ENCODE assay signal across 24 mouse cellular contexts in the genomic region with DNA sequence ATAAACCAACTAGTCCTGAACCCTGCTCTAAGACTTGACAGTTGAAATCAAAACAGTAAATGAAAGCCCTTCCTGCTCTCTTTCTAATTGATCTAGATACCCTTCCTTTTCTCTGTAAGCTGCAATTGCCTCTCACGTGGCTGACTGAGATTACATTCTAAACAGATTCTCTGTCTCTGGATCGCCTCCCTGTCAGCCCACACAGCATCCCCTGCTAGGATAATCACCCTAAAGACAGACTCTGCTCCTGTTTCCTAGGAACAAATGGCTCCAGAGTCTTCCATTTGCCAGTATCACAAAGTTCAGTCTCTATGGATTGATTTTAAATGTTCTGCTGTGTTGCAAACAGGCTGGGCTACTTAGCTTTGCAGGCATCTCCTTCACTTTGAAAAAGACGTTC.
DNase-seq lines count a peak whose midpoint lies in the region; ATAC-seq lines count a peak whose summit lies in the region.
"Had no signal": no experiment of that assay in that cellular context is flagged by ENCODE, and none has a peak within 500 bp of the region (broad histone marks: within the 10 kb centered on the region; RNA-seq: fewer than 3 reads in every experiment).

No protein-coding gene starts in this region.

- no peak overlapping the region for H3K4me3 ChIP-seq in midbrain, embryonic 13.5 days (replicated peaks)
- H3K4me3 ChIP-seq: erythroblast, embryonic 14.5 days; heart, adult 2 months; intestine, embryonic 15.5 days; kidney, embryonic 15.5 days; limb, embryonic 10.5 days; megakaryocyte, embryonic 14.5 days; neural tube, embryonic 15.5 days had no signal

- peak; percentile 8 to 30 for DNase-seq in frontal cortex, postnatal 36 days (ENCODE audit: low spot score in 2 of 2)
- DNase-seq in frontal cortex, postnatal 14 days (ENCODE audit: low spot score in 2 of 2): no peak
- DNase-seq in brain, adult 2 months (ENCODE audit: low read depth, low spot score): peak; percentile 81
- peak; percentile 40 to 67 for DNase-seq in layer of hippocampus, adult 18-20 months (ENCODE audit: low spot score in 2 of 2)
- DNase-seq in left cerebral cortex, postnatal 14 days (ENCODE audit: low spot score in 2 of 2): peak; percentile 5 to 14
- no peak for DNase-seq in spleen, postnatal 14 days (ENCODE audit: low spot score in 2 of 2)
- DNase-seq: adrenal gland, postnatal 36 days; B cell, adult 2 months; cerebellum, adult 8-10 months; gastrocnemius, postnatal 10 days; heart, adult 2 months; heart, postnatal 36 days; lung, adult 2 months; spleen, adult 18-20 months had no signal

- intact Hi-C loops in left cerebral cortex, postnatal 14 days (cut with DNase I): no loop called here

- no peak overlapping the region for H3K4me2 ChIP-seq in midbrain, embryonic 13.5 days (replicated peaks)
- H3K4me2 ChIP-seq: hindbrain, embryonic 14.5 days; intestine, embryonic 15.5 days; kidney, embryonic 15.5 days; neural tube, embryonic 15.5 days had no signal

- H3K36me3 ChIP-seq in midbrain, embryonic 13.5 days: no peaks in the 10 kb centered on the region
- H3K36me3 ChIP-seq: intestine, embryonic 15.5 days; kidney, embryonic 15.5 days; limb, embryonic 10.5 days; neural tube, embryonic 15.5 days had no signal

- H3K9ac ChIP-seq in midbrain, embryonic 13.5 days (replicated peaks): no peak overlapping the region
- H3K9ac ChIP-seq: hindbrain, embryonic 14.5 days; intestine, embryonic 15.5 days; kidney, embryonic 15.5 days; neural tube, embryonic 15.5 days had no signal

- no peaks in the 10 kb centered on the region for H3K4me1 ChIP-seq in midbrain, embryonic 13.5 days (replicated peaks)
- H3K4me1 ChIP-seq: intestine, embryonic 15.5 days; kidney, embryonic 15.5 days; limb, embryonic 10.5 days; megakaryocyte, embryonic 14.5 days; neural tube, embryonic 15.5 days had no signal

- peaks cover 6% of the 10 kb centered on the region; the same call in 1 of the 2 replicates for H3K9me3 ChIP-seq in midbrain, embryonic 13.5 days
- H3K9me3 ChIP-seq: intestine, embryonic 15.5 days; kidney, embryonic 15.5 days; limb, embryonic 10.5 days; megakaryocyte, embryonic 14.5 days; neural tube, embryonic 15.5 days had no signal

- ATAC-seq in midbrain, embryonic 13.5 days: no peak
- ATAC-seq: forebrain, embryonic 16.5 days; intestine, embryonic 15.5 days; midbrain, embryonic 16.5 days had no signal

- 24% methylated on average over 3 of the region's 3 CpGs for WGBS in midbrain, embryonic 13.5 days

- H3K27me3 ChIP-seq in midbrain, embryonic 13.5 days: no peaks in the 10 kb centered on the region
- H3K27me3 ChIP-seq: intestine, embryonic 15.5 days; kidney, embryonic 15.5 days; megakaryocyte, embryonic 14.5 days; neural tube, embryonic 15.5 days had no signal

- no peak overlapping the region for H3K27ac ChIP-seq in midbrain, embryonic 13.5 days
- H3K27ac ChIP-seq: heart, adult 2 months; hindbrain, embryonic 14.5 days; intestine, embryonic 15.5 days; kidney, embryonic 15.5 days; limb, embryonic 10.5 days; neural tube, embryonic 15.5 days had no signal

Comparison
In these comparisons a context has a peak if more than half of its experiments do, and no peak if none do; other contexts are left out.
1. DNase-seq: peak in frontal cortex, postnatal 36 days (2 of 2), brain, adult 2 months (single experiment), layer of hippocampus, adult 18-20 months (2 of 2) and left cerebral cortex, postnatal 14 days (2 of 2); none in frontal cortex, postnatal 14 days (0 of 2) and spleen, postnatal 14 days (0 of 2).